Mouse (Mus musculus) limb, embryonic 11.5 days (tissue): Measurements from ENCODE around the gene Zfp160. TPM values are rescaled to one million over a fixed set of nuclear protein-coding genes. Genes with fewer than 3 reads are reported as not detected.
"Not testable (repeated sequence)": the region's sequence is repeated elsewhere in the genome, so short reads cannot be mapped to it uniquely, and the experiment has no call there.

Source experiments
- ATAC-seq: fragments of 200-750 bp; cut with Nextera tagmentation; 2 replicates; pipeline ENCODE4 v1.8.0; 2017; ENCODE audit warnings: low read depth; ENCODE audit not compliant: insufficient number of reproducible peaks, low FRiP score, low TSS enrichment
- DNase-seq: peaks from one replicate; pipeline ENCODE4 v3.0.0-alpha.2; 2015; ENCODE audit warnings: low spot score
- H3K27ac ChIP-seq: fragments of 300-500 bp; sonication (generic); replicated peaks from 2 replicates; pipeline ENCODE4 v1.5.1; 2014; ENCODE audit warnings: low read depth, mild to moderate bottlenecking, low read length
- H3K27me3 ChIP-seq: fragments of 300-500 bp; sonication (generic); 2 replicates; pipeline ENCODE4 v1.6.1; 2014; ENCODE audit warnings: mild to moderate bottlenecking, low read length, mixed read lengths; ENCODE audit not compliant: control insufficient read depth, insufficient read depth
- H3K36me3 ChIP-seq: fragments of 300-500 bp; sonication (generic); 2 replicates; pipeline ENCODE4 v1.6.1; 2014; ENCODE audit warnings: mild to moderate bottlenecking, low read length, moderate library complexity, mixed read lengths; ENCODE audit not compliant: control insufficient read depth, insufficient read depth
- H3K4me1 ChIP-seq: fragments of 300-500 bp; sonication (generic); 2 replicates; pipeline ENCODE4 v1.6.1; 2014; ENCODE audit warnings: low read length, mixed read lengths; ENCODE audit not compliant: control insufficient read depth, insufficient read depth
- H3K4me2 ChIP-seq: fragments of 300-500 bp; sonication (generic); 2 replicates; pipeline ENCODE4 v1.6.1; 2014; ENCODE audit warnings: low read depth, mild to moderate bottlenecking, moderate library complexity; ENCODE audit not compliant: severe bottlenecking
- H3K4me3 ChIP-seq: fragments of 300-500 bp; sonication (generic); 2 replicates; pipeline ENCODE4 v1.5.1; 2014; ENCODE audit warnings: low read depth, low read length
- H3K9ac ChIP-seq: fragments of 300-500 bp; sonication (generic); 2 replicates; pipeline ENCODE4 v1.6.1; 2014; ENCODE audit warnings: mild to moderate bottlenecking, low read length
- H3K9me3 ChIP-seq: fragments of 300-500 bp; sonication (generic); 2 replicates; pipeline ENCODE4 v1.6.1; 2016; ENCODE audit warnings: low read length; ENCODE audit not compliant: control insufficient read depth
- WGBS: fragments of 180-500 bp; shearing (Covaris S2); extraction: QIAGEN DNeasy Blood & Tissue Kit; methylation state at CpG from one replicate; pipeline ENCODE4 v1.1.7; 2014; 5-methylcytosine and 5-hydroxymethylcytosine counted together
- polyA plus RNA-seq: library from polyadenylated mRNA; unstranded; fragments of >200 nt; fragmentation: Nextera tagmentation; extraction: Ambion mirVana; gene quantifications from 2 replicates; pipeline ENCODE4 v1.2.1, GENCODE M21; 2014

Gene Zfp160
- polyA plus RNA-seq, 1 experiment from 2014 or later, result 20.2 TPM

- not testable (repeated sequence) for ATAC-seq
Observed at GRCm38 (mm10) chr17:21070971-21071370, 62.3 kb downstream of the Zfp160 start.

More at GRCm38 (mm10) chr17:21070971-21071370, 62.3 kb downstream of the Zfp160 start:
- 88% methylated on average over 2 of the region's 2 CpGs for whole genome bisulfite sequencing
- not testable (repeated sequence) for H3K9ac ChIP-seq, H3K4me3 ChIP-seq, H3K36me3 ChIP-seq, H3K9me3 ChIP-seq, H3K4me2 ChIP-seq, H3K27me3 ChIP-seq, H3K4me1 ChIP-seq, H3K27ac ChIP-seq, DNase-seq

Other genes starting within 250 kb of the Zfp160 start
- gene Vmn1r228, start 222.7 kb upstream of the Zfp160 start, polyA plus RNA-seq, result not detected in 2 replicates
- 0.01 TPM in 1 of 2 replicates, not detected in the other for gene Vmn1r229, start 197.3 kb upstream of the Zfp160 start, polyA plus RNA-seq
- gene Vmn1r230, start 168.5 kb upstream of the Zfp160 start, polyA plus RNA-seq, result not detected in 2 replicates
- not detected in 2 replicates for gene Vmn1r231, start 103.8 kb upstream of the Zfp160 start, polyA plus RNA-seq
- not detected in 2 replicates for gene Vmn1r232, start 89.2 kb upstream of the Zfp160 start, polyA plus RNA-seq
- 431 TPM in 2 replicates for gene Ppp2r1a, start 63.6 kb upstream of the Zfp160 start, polyA plus RNA-seq
- gene Vmn1r233, start 12.4 kb upstream of the Zfp160 start, polyA plus RNA-seq, result not detected in 2 replicates
- not detected in 2 replicates for gene Vmn1r234, start 217.2 kb downstream of the Zfp160 start, polyA plus RNA-seq
- gene Vmn1r235, start 247.5 kb downstream of the Zfp160 start, polyA plus RNA-seq, result not detected in 2 replicates